Mouse (Mus musculus): Measurements from ENCODE around the gene Mrpl3. TPM values are rescaled to one million over a fixed set of nuclear protein-coding genes. Genes with fewer than 3 reads are reported as not detected.

Mrpl3 gene
- 113 and 121 TPM in 2 replicates for polyA plus RNA-seq (2015; fragmentation: Nextera tagmentation; extraction: Ambion mirVana)

- peak; percentile 87 for ATAC-seq
- peaks cover 21% of the 10 kb centered on the region for H3K36me3 ChIP-seq
- peak within 1 kb of the TSS; percentile 61 for H3K4me2 ChIP-seq (replicated peaks)
- under 1% methylated on average over 31 of the region's 31 CpGs for WGBS
- H3K27me3 ChIP-seq (replicated peaks): no peaks in the 10 kb centered on the region
- H3K9ac ChIP-seq: peak within 1 kb of the TSS; percentile 99
- no peaks in the 10 kb centered on the region for H3K4me1 ChIP-seq (replicated peaks)
- peak within 1 kb of the TSS; percentile 100 for H3K4me3 ChIP-seq (replicated peaks)
- H3K9me3 ChIP-seq: no peaks in the 10 kb centered on the region
- H3K27ac ChIP-seq: peak within 1 kb of the TSS; percentile 77
Observed at GRCm38 (mm10) chr9:105053147-105053557, at the start of gene Mrpl3. Mrpl3 (plus strand) TSS chr9:105053239.

GRCm38 (mm10) chr9:105010721-105011120, 42.3 kb upstream of the Mrpl3 start:
- Histone ChIP-seq H3K9me3 (no peaks in the 10 kb centered on the region), H3K4me3 (replicated peaks) (no peak overlapping the region), H3K9ac (no peak overlapping the region), H3K36me3 (no peaks in the 10 kb centered on the region), H3K4me1 (replicated peaks) (no peaks in the 10 kb centered on the region), H3K27me3 (replicated peaks) (no peaks in the 10 kb centered on the region), H3K27ac (no peak overlapping the region), H3K4me2 (replicated peaks) (no peak overlapping the region)
- 40% methylated on average over 2 of the region's 2 CpGs for WGBS
- no peak for ATAC-seq

- no peak for ATAC-seq
- WGBS: 88% methylated on average over 7 of the region's 7 CpGs
- H3K27me3 ChIP-seq (replicated peaks): no peaks in the 10 kb centered on the region
- H3K36me3 ChIP-seq: no peaks in the 10 kb centered on the region
- H3K27ac ChIP-seq: no peak overlapping the region
- no peak overlapping the region for H3K9ac ChIP-seq
- no peaks in the 10 kb centered on the region for H3K4me1 ChIP-seq (replicated peaks)
- H3K4me3 ChIP-seq (replicated peaks): no peak overlapping the region
- no peaks in the 10 kb centered on the region for H3K9me3 ChIP-seq
- H3K4me2 ChIP-seq (replicated peaks): no peak overlapping the region
Observed at GRCm38 (mm10) chr9:105018186-105018585, 34.9 kb upstream of the Mrpl3 start.

GRCm38 (mm10) chr9:105028311-105028710, 24.7 kb upstream of the Mrpl3 start:
- ATAC-seq: no peak
- H3K4me2 ChIP-seq (replicated peaks): no peak overlapping the region
- H3K9ac ChIP-seq: no peak overlapping the region
- no peaks in the 10 kb centered on the region for H3K27me3 ChIP-seq (replicated peaks)
- 73% methylated on average over 3 of the region's 3 CpGs for WGBS
- H3K4me3 ChIP-seq (replicated peaks): no peak overlapping the region
- no peaks in the 10 kb centered on the region for H3K4me1 ChIP-seq (replicated peaks)
- H3K36me3 ChIP-seq: no peaks in the 10 kb centered on the region
- H3K27ac ChIP-seq: no peak overlapping the region
- H3K9me3 ChIP-seq: no peaks in the 10 kb centered on the region

- ATAC-seq: no peak
Observed at GRCm38 (mm10) chr9:105032572-105032971, 20.5 kb upstream of the Mrpl3 start.

GRCm38 (mm10) chr9:105033641-105034040, 19.4 kb upstream of the Mrpl3 start:
- Histone ChIP-seq H3K36me3 (no peaks in the 10 kb centered on the region), H3K27ac (no peak overlapping the region), H3K4me2 (replicated peaks) (no peak overlapping the region), H3K27me3 (replicated peaks) (no peaks in the 10 kb centered on the region), H3K9ac (no peak overlapping the region), H3K4me1 (replicated peaks) (no peaks in the 10 kb centered on the region), H3K4me3 (replicated peaks) (no peak overlapping the region), H3K9me3 (no peaks in the 10 kb centered on the region)
- WGBS: 85% methylated on average over 7 of the region's 7 CpGs
- no peak for ATAC-seq

More at GRCm38 (mm10) chr9:105032572-105032971, 20.5 kb upstream of the Mrpl3 start:
- Histone ChIP-seq H3K36me3 (no peaks in the 10 kb centered on the region), H3K9me3 (no peaks in the 10 kb centered on the region), H3K9ac (no peak overlapping the region), H3K27ac (no peak overlapping the region), H3K4me3 (replicated peaks) (no peak overlapping the region), H3K27me3 (replicated peaks) (no peaks in the 10 kb centered on the region), H3K4me1 (replicated peaks) (no peaks in the 10 kb centered on the region), H3K4me2 (replicated peaks) (no peak overlapping the region)
- 86% methylated on average over 9 of the region's 9 CpGs for WGBS

GRCm38 (mm10) chr9:105037847-105038246, 15.2 kb upstream of the Mrpl3 start:
- no peaks in the 10 kb centered on the region for H3K4me1 ChIP-seq (replicated peaks)
- H3K27me3 ChIP-seq (replicated peaks): no peaks in the 10 kb centered on the region
- H3K36me3 ChIP-seq: no peaks in the 10 kb centered on the region
- H3K27ac ChIP-seq: no peak overlapping the region
- 80% methylated on average over 3 of the region's 3 CpGs for WGBS
- H3K9me3 ChIP-seq: no peaks in the 10 kb centered on the region
- H3K9ac ChIP-seq: no peak overlapping the region
- H3K4me3 ChIP-seq (replicated peaks): no peak overlapping the region
- no peak for ATAC-seq
- no peak overlapping the region for H3K4me2 ChIP-seq (replicated peaks)

GRCm38 (mm10) chr9:105046014-105046413, 7.0 kb upstream of the Mrpl3 start:
- no peak overlapping the region for H3K27ac ChIP-seq
- 67% methylated on average over 7 of the region's 7 CpGs for WGBS
- no peak for ATAC-seq
- no peaks in the 10 kb centered on the region for H3K4me1 ChIP-seq (replicated peaks)
- no peaks in the 10 kb centered on the region for H3K9me3 ChIP-seq
- no peak overlapping the region for H3K9ac ChIP-seq
- H3K27me3 ChIP-seq (replicated peaks): no peaks in the 10 kb centered on the region
- no peak overlapping the region for H3K4me3 ChIP-seq (replicated peaks)
- no peaks in the 10 kb centered on the region for H3K36me3 ChIP-seq
- no peak overlapping the region for H3K4me2 ChIP-seq (replicated peaks)

GRCm38 (mm10) chr9:105048351-105048750, 4.7 kb upstream of the Mrpl3 start:
- H3K4me3 ChIP-seq (replicated peaks): no peak overlapping the region

GRCm38 (mm10) chr9:105049636-105050035, 3.4 kb upstream of the Mrpl3 start:
- Histone ChIP-seq H3K4me3 (replicated peaks) (no peak overlapping the region), H3K27me3 (replicated peaks) (no peaks in the 10 kb centered on the region), H3K36me3 (no peaks in the 10 kb centered on the region), H3K27ac (no peak overlapping the region), H3K9ac (no peak overlapping the region), H3K4me2 (replicated peaks) (no peak overlapping the region), H3K4me1 (replicated peaks) (no peaks in the 10 kb centered on the region), H3K9me3 (no peaks in the 10 kb centered on the region)
- ATAC-seq: no peak
- 44% methylated on average over 2 of the region's 2 CpGs for WGBS

More at GRCm38 (mm10) chr9:105048351-105048750, 4.7 kb upstream of the Mrpl3 start:
- Histone ChIP-seq H3K27ac (no peak overlapping the region), H3K36me3 (no peaks in the 10 kb centered on the region), H3K4me1 (replicated peaks) (no peaks in the 10 kb centered on the region), H3K9me3 (no peaks in the 10 kb centered on the region), H3K9ac (no peak overlapping the region), H3K27me3 (replicated peaks) (no peaks in the 10 kb centered on the region), H3K4me2 (replicated peaks) (no peak overlapping the region)
- ATAC-seq: no peak
- 67% methylated on average over 10 of the region's 10 CpGs for WGBS

GRCm38 (mm10) chr9:105050257-105050656, 2.8 kb upstream of the Mrpl3 start:
- Histone ChIP-seq H3K36me3 (no peaks in the 10 kb centered on the region), H3K4me2 (replicated peaks) (no peak overlapping the region), H3K27ac (no peak overlapping the region), H3K4me1 (replicated peaks) (no peaks in the 10 kb centered on the region), H3K9ac (no peak overlapping the region), H3K27me3 (replicated peaks) (no peaks in the 10 kb centered on the region), H3K9me3 (no peaks in the 10 kb centered on the region), H3K4me3 (replicated peaks) (no peak overlapping the region)
- 67% methylated on average over 2 of the region's 2 CpGs for WGBS
- no peak for ATAC-seq

GRCm38 (mm10) chr9:105053812-105054211, 773 bp downstream of the Mrpl3 start:
- Histone ChIP-seq H3K27ac (no peak overlapping the region), H3K4me2 (replicated peaks) (peak overlapping the region; percentile 61), H3K4me3 (replicated peaks) (peak overlapping the region; percentile 100), H3K4me1 (replicated peaks) (no peaks in the 10 kb centered on the region), H3K36me3 (peaks cover 21% of the 10 kb centered on the region), H3K9ac (peak overlapping the region; percentile 99), H3K27me3 (replicated peaks) (no peaks in the 10 kb centered on the region), H3K9me3 (no peaks in the 10 kb centered on the region)
- 44% methylated on average over 4 of the region's 4 CpGs for WGBS
- ATAC-seq: no peak

GRCm38 (mm10) chr9:105069106-105069505, 16.1 kb downstream of the Mrpl3 start:
- Histone ChIP-seq H3K4me3 (replicated peaks) (no peak overlapping the region), H3K4me2 (replicated peaks) (no peak overlapping the region), H3K4me1 (replicated peaks) (no peaks in the 10 kb centered on the region), H3K36me3 (peaks cover 26% of the 10 kb centered on the region), H3K27ac (no peak overlapping the region), H3K27me3 (replicated peaks) (no peaks in the 10 kb centered on the region), H3K9ac (no peak overlapping the region), H3K9me3 (no peaks in the 10 kb centered on the region)
- WGBS: 94% methylated on average over 10 of the region's 10 CpGs
- no peak for ATAC-seq

Measured in intestine, embryonic 15.5 days (tissue).